Mouse (Mus musculus) ES-Bruce4 (cell line): ENCODE data around the gene Rrbp1. TPM values are rescaled to one million over a fixed set of nuclear protein-coding genes. Genes with fewer than 3 reads are reported as not detected.

Source experiments
- H3K27ac ChIP-seq: 2 replicates; pipeline ENCODE4 v1.5.1; 2012; ENCODE audit warnings: low read length, inconsistent platforms; ENCODE audit not compliant: insufficient read depth
- H3K27me3 ChIP-seq: 2 replicates; pipeline ENCODE4 v1.6.1; 2012; ENCODE audit warnings: mild to moderate bottlenecking, low read length, inconsistent platforms; ENCODE audit not compliant: control insufficient read depth, poor library complexity, insufficient read depth, severe bottlenecking
- H3K36me3 ChIP-seq: 2 replicates; pipeline ENCODE4 v1.6.1; 2012; ENCODE audit warnings: inconsistent platforms, mild to moderate bottlenecking, low read length, moderate library complexity; ENCODE audit not compliant: control insufficient read depth, poor library complexity, insufficient read depth, severe bottlenecking
- H3K4me1 ChIP-seq: one replicate; pipeline ENCODE4 v1.8.1; 2011; ENCODE audit warnings: low read length; ENCODE audit not compliant: control insufficient read depth, insufficient read depth
- H3K4me3 ChIP-seq: 2 replicates; pipeline ENCODE4 v1.5.1; 2011; ENCODE audit warnings: low read depth, mild to moderate bottlenecking, low read length
- H3K9ac ChIP-seq: 2 replicates; pipeline ENCODE4 v1.6.1; 2012; ENCODE audit warnings: low read depth, mild to moderate bottlenecking, inconsistent platforms; ENCODE audit not compliant: poor library complexity, severe bottlenecking
- H3K9me3 ChIP-seq: replicated peaks from 2 replicates; pipeline ENCODE4 v1.6.1; 2012; ENCODE audit warnings: mild to moderate bottlenecking, low read length, inconsistent platforms; ENCODE audit not compliant: control insufficient read depth, poor library complexity, insufficient read depth, severe bottlenecking
- CTCF ChIP-seq: IDR thresholded peaks from one replicate; pipeline ENCODE4 v1.8.1; 2011; ENCODE audit warnings: low read depth, low read length
- EP300 ChIP-seq: IDR thresholded peaks from 2 replicates; pipeline ENCODE4 v1.6.1; 2011; ENCODE audit warnings: low read depth, low read length; ENCODE audit not compliant: insufficient read depth
- POLR2A ChIP-seq: IDR thresholded peaks from one replicate; pipeline ENCODE4 v1.8.1; 2011; ENCODE audit warnings: low read length; ENCODE audit not compliant: insufficient read depth
- polyA plus RNA-seq: library from polyadenylated mRNA; stranded (reverse); fragments of >200 nt; gene quantifications from 2 replicates; pipeline ENCODE4 v1.2.4, GENCODE M21; 2011; ENCODE audit warnings: low read depth; ENCODE audit not compliant: missing spikeins, insufficient read depth, insufficient read length

Gene Rrbp1
- polyA plus RNA-seq, 1 experiment = 446 TPM

- Histone ChIP-seq H3K36me3 (peaks cover 17% of the 10 kb centered on the region), H3K4me1 (peaks cover 6% of the 10 kb centered on the region), H3K27ac (no peak overlapping the region), H3K4me3 (peak overlapping the region; percentile 70), H3K27me3 (no peaks in the 10 kb centered on the region), H3K9me3 (no peaks in the 10 kb centered on the region), H3K9ac (peak overlapping the region; percentile 99)
- TF ChIP-seq EP300 (no peak), CTCF (no peak), POLR2A (no peak)
Measured at GRCm38 (mm10) chr2:144009551-144010281, 1.3 kb downstream of the Rrbp1 start.

- H3K4me1 ChIP-seq = peaks cover 6% of the 10 kb centered on the region
- H3K27me3 ChIP-seq = no peaks in the 10 kb centered on the region
- H3K27ac ChIP-seq = no peak overlapping the region
- H3K9me3 ChIP-seq = no peaks in the 10 kb centered on the region
- H3K4me3 ChIP-seq = no peak overlapping the region; the same call in 1 of the 2 replicates
- no peak for TF ChIP-seq CTCF
- no peak for TF ChIP-seq POLR2A
- no peak for TF ChIP-seq EP300
- peak overlapping the region; percentile 99 for H3K9ac ChIP-seq
- H3K36me3 ChIP-seq = peaks cover 19% of the 10 kb centered on the region
Measured at GRCm38 (mm10) chr2:144009081-144009480, 2.0 kb downstream of the Rrbp1 start.

- Histone ChIP-seq H3K9me3 (no peaks in the 10 kb centered on the region), H3K4me1 (peaks cover 6% of the 10 kb centered on the region), H3K36me3 (peaks cover 25% of the 10 kb centered on the region), H3K27me3 (no peaks in the 10 kb centered on the region), H3K4me3 (no peak overlapping the region), H3K9ac (no peak overlapping the region), H3K27ac (no peak overlapping the region)
- TF ChIP-seq CTCF = no peak
- TF ChIP-seq EP300 = no peak
- TF ChIP-seq POLR2A = no peak
Measured at GRCm38 (mm10) chr2:144007211-144007610, 3.9 kb downstream of the Rrbp1 start.

- Histone ChIP-seq H3K36me3 (peaks cover 28% of the 10 kb centered on the region), H3K4me1 (peaks cover 6% of the 10 kb centered on the region)
Measured at GRCm38 (mm10) chr2:144006686-144007085, 4.4 kb downstream of the Rrbp1 start.

GRCm38 (mm10) chr2:144005166-144005955 is 5.7 kb downstream of the Rrbp1 start:
- H3K4me1 ChIP-seq = peaks cover 6% of the 10 kb centered on the region
- H3K9me3 ChIP-seq = no peaks in the 10 kb centered on the region
- H3K27ac ChIP-seq = no peak overlapping the region
- H3K4me3 ChIP-seq = no peak overlapping the region
- TF ChIP-seq POLR2A (no peak), EP300 (no peak), CTCF (no peak)
- peaks cover 28% of the 10 kb centered on the region for H3K36me3 ChIP-seq
- H3K9ac ChIP-seq = no peak overlapping the region
- no peaks in the 10 kb centered on the region for H3K27me3 ChIP-seq

More at GRCm38 (mm10) chr2:144006686-144007085, 4.4 kb downstream of the Rrbp1 start:
- H3K4me3 ChIP-seq = no peak overlapping the region
- H3K27ac ChIP-seq = no peak overlapping the region
- no peaks in the 10 kb centered on the region for H3K9me3 ChIP-seq
- no peak for TF ChIP-seq CTCF
- no peaks in the 10 kb centered on the region for H3K27me3 ChIP-seq
- no peak overlapping the region for H3K9ac ChIP-seq

- H3K4me3 ChIP-seq = no peak overlapping the region
- peaks cover 28% of the 10 kb centered on the region for H3K36me3 ChIP-seq
- peaks cover 3% of the 10 kb centered on the region for H3K4me1 ChIP-seq
- no peak overlapping the region for H3K27ac ChIP-seq
- H3K27me3 ChIP-seq = no peaks in the 10 kb centered on the region
- no peaks in the 10 kb centered on the region for H3K9me3 ChIP-seq
- no peak for TF ChIP-seq EP300
- TF ChIP-seq POLR2A = no peak
- TF ChIP-seq CTCF = no peak
- H3K9ac ChIP-seq = no peak overlapping the region
Measured at GRCm38 (mm10) chr2:144003544-144003943, 7.5 kb downstream of the Rrbp1 start.
